Mouse (Mus musculus): Measurements from ENCODE around the gene Coro7.

GRCm38 (mm10) chr16:4667190-4667808 is 12.3 kb downstream of the Coro7 start:
- TF ChIP-seq HCFC1 (IDR thresholded peaks at IDR 0.05; ENCODE audit: borderline replicate concordance, insufficient read depth, low read length) (no peak), ZC3H11A (IDR thresholded peaks at IDR 0.05; ENCODE audit: borderline replicate concordance, low read depth, low read length) (peak; percentile 80; the same call in 1 of the 2 replicates), MAFK (IDR thresholded peaks at IDR 0.05; ENCODE audit: insufficient read depth, low read depth, low read length) (no peak), CHD2 (IDR thresholded peaks at IDR 0.05; ENCODE audit: low read depth, low read length) (no peak), ZNF384 (IDR thresholded peaks at IDR 0.05; ENCODE audit: low read depth, low read length) (no peak)

All from ES-E14 (cell line).